Mouse (Mus musculus) c-Kit-negative CD71-positive TER-119-positive erythroid progenitor cells, embryonic 14.5 days (primary cell): ENCODE measurements around the gene Fam184a.

Experiments
- DNase-seq: peaks from one replicate; pipeline ENCODE4 v3.0.0-alpha.2; 2013; ENCODE audit warnings: low read depth, low spot score

Gene Fam184a

GRCm38 (mm10) chr10:53598821-53599220 is 152.1 kb downstream of the Fam184a start:
- DNase-seq, result peak; percentile 60

- no peak for DNase-seq
Measured at GRCm38 (mm10) chr10:53597121-53597881, 153.6 kb downstream of the Fam184a start.

DNA sequence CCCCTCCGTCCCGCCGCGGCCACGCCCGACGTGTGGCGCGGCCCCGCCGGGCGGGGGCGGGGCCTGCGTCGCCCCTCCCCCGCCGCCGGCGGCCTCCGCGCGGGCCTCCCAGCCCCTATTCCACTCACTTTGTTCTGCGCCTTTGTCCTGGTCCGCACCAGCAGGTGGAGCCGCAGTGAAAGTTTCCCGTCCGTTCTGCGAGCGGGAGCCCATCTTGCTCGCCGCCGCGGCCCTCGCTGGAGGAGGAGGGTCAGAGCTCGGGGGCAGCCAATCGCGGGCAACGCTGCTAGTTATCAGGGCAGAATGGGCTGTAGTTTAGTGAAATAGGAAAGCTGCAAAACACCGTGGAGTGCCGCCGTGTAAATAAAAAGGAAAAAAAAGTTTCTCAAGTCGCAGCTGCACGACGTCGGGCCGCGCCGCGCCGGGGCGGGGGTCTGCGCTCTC is 154.2 kb downstream of the Fam184a start, which contains the start of gene Asf1a:
Gene Asf1a (plus strand): TSS at position 81 of the 444 bp plus-strand sequence.
- peak; percentile 85 for DNase-seq

DNA sequence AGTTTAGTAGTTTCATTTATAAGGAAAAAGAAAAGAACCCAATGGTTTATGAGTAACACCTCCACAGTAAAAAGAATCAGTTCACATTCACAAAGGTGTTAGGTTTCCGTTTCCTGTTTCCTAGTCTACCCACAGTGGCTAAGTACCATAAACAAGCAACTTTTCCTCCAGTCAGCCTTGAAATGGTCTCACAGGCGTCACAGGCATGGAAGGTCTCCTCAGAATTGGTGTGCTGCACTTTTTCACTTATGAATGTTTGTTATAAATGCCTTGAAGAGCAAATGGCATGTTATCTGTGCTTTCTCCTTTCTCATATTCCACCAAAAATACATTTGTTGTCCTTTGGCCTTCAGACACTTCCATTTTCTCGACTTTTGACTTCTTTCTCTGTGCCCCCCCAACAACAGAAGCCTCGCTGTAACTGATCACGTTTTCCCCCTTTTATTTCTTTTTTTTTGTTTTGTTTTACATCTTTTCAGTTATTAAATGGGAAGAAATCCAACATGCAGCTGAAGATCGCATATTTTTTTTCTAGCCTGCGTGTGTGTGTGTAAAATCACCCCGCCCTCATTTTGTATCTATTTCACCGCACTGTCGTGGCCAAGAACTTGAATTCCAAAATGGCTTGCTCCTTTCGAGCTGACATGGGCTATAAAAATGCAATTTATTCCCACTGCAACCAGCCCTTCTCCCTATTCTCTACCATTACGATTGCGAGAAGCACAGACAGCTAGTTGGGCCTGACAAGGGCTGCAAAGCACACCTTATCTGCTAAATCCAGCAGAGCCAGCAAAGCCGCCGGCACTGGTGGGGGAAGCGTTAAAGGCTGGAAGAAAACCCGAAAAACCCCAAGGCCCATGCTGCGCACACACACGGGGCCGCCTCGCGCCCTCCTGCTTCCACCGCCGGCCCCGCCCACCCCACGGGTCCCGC is 154.9 kb downstream of the Fam184a start:
- DNase-seq, result no peak

- DNase-seq, result no peak
Measured at GRCm38 (mm10) chr10:53585777-53586176, 165.1 kb downstream of the Fam184a start.
